Mouse (Mus musculus): ENCODE measurements around the gene Snd1. TPM values are rescaled to one million over a fixed set of nuclear protein-coding genes. Genes with fewer than 3 reads are reported as not detected.

The Snd1 gene
- polyA plus RNA-seq, 1 experiment from 2014 or later, result 104 TPM

GRCm38 (mm10) chr6:28862304-28862703 lies 387.4 kb downstream of the Snd1 start:
- Histone ChIP-seq H3K27ac (no peak overlapping the region), H3K27me3 (peaks cover 7% of the 10 kb centered on the region; the same call in 1 of the 2 replicates), H3K36me3 (replicated peaks) (no peaks in the 10 kb centered on the region), H3K4me2 (no peak overlapping the region), H3K4me1 (peaks cover 38% of the 10 kb centered on the region), H3K9me3 (no peaks in the 10 kb centered on the region), H3K4me3 (replicated peaks) (no peak overlapping the region), H3K9ac (no peak overlapping the region)
- no peak for ATAC-seq (ENCODE audit: low FRiP score)
- WGBS, result 81% methylated on average over 8 of the region's 8 CpGs

- Histone ChIP-seq H3K4me1 (peaks cover 37% of the 10 kb centered on the region), H3K27me3 (peaks cover 7% of the 10 kb centered on the region; the same call in 1 of the 2 replicates), H3K4me2 (no peak overlapping the region), H3K36me3 (replicated peaks) (no peaks in the 10 kb centered on the region), H3K9ac (no peak overlapping the region), H3K4me3 (replicated peaks) (no peak overlapping the region), H3K9me3 (no peaks in the 10 kb centered on the region), H3K27ac (peak overlapping the region; percentile 43; the same call in 1 of the 2 replicates)
- ATAC-seq (ENCODE audit: low FRiP score), result peak; percentile 56; the same call in 1 of the 2 replicates
- 29% methylated on average over 5 of the region's 5 CpGs for WGBS
Measured at GRCm38 (mm10) chr6:28864684-28865083, 389.7 kb downstream of the Snd1 start.

GRCm38 (mm10) chr6:28865112-28865511 lies 390.2 kb downstream of the Snd1 start:
- Histone ChIP-seq H3K27ac (0 out of 2 replicates have a peak overlapping the region, but pooled peaks have one; percentile 43), H3K9me3 (no peaks in the 10 kb centered on the region), H3K9ac (no peak overlapping the region), H3K4me1 (peaks cover 33% of the 10 kb centered on the region), H3K4me2 (no peak overlapping the region), H3K4me3 (replicated peaks) (no peak overlapping the region), H3K36me3 (replicated peaks) (no peaks in the 10 kb centered on the region), H3K27me3 (0 out of 2 replicates have a peak, but pooled peaks cover 7% of the 10 kb centered on the region)
- 32% methylated on average over 10 of the region's 10 CpGs for WGBS
- ATAC-seq (ENCODE audit: low FRiP score), result peak; percentile 72

GRCm38 (mm10) chr6:28866206-28866605 lies 391.3 kb downstream of the Snd1 start:
- no peak for ATAC-seq (ENCODE audit: low FRiP score)
- WGBS, result 98% methylated on average over 3 of the region's 3 CpGs
- no peaks in the 10 kb centered on the region for H3K9me3 ChIP-seq

DNA sequence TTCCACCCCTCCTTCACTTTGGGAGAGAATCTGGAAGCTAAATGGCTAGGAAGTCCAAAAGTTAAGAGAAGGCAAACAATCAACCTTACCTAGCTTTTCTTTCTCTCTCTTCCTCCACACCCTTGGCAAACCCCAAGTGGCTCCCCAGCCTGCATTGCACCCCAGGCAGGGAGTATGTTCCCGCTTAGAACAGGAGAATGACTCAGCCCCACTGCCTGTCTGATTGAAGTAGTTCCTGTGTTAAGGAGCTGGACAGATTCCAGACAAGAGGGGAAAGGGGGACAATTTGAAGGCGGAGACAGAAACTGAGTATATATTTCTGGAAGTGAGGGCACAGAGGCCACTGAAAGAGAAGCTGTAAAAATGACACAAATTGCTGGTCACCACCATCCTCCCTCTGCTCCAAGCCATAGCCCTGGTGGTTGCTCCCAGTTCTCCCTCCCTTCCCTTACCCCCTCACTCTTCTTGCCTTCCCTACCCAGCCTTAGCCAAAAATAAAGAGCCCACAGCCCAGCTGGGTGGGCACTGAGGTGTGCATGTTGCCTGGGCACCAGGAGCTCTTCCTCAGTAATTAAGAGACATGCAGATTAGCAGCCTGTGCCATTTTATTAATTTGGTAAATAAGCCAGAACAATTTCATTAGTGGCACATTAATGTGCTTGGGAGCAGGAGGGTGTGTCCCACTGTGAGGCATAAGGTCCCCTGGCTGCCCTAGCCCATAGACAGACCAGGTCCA lies 392.7 kb downstream of the Snd1 start:
- ATAC-seq (ENCODE audit: low FRiP score), result no peak
- 85% methylated on average over 2 of the region's 2 CpGs for WGBS
- no peak overlapping the region for H3K4me3 ChIP-seq (replicated peaks)
- H3K36me3 ChIP-seq (replicated peaks), result no peaks in the 10 kb centered on the region
- no peak overlapping the region for H3K9ac ChIP-seq
- peaks cover 15% of the 10 kb centered on the region for H3K4me1 ChIP-seq
- no peaks in the 10 kb centered on the region for H3K9me3 ChIP-seq
- no peak overlapping the region for H3K4me2 ChIP-seq
- no peak overlapping the region for H3K27ac ChIP-seq
- peaks cover 5% of the 10 kb centered on the region; the same call in 1 of the 2 replicates for H3K27me3 ChIP-seq

More at GRCm38 (mm10) chr6:28866206-28866605, 391.3 kb downstream of the Snd1 start:
- Histone ChIP-seq H3K9ac (no peak overlapping the region), H3K27ac (no peak overlapping the region), H3K27me3 (0 out of 2 replicates have a peak, but pooled peaks cover 7% of the 10 kb centered on the region), H3K4me3 (replicated peaks) (no peak overlapping the region), H3K4me1 (peaks cover 22% of the 10 kb centered on the region), H3K36me3 (replicated peaks) (no peaks in the 10 kb centered on the region), H3K4me2 (no peak overlapping the region)

- 0 out of 2 replicates have a peak, but pooled peaks cover 3% of the 10 kb centered on the region for H3K36me3 ChIP-seq (replicated peaks)
- no peak overlapping the region for H3K4me3 ChIP-seq (replicated peaks)
- no peak overlapping the region for H3K4me2 ChIP-seq
- no peak overlapping the region for H3K27ac ChIP-seq
- ATAC-seq (ENCODE audit: low FRiP score), result no peak
- peaks cover 6% of the 10 kb centered on the region; the same call in 1 of the 2 replicates for H3K27me3 ChIP-seq
- no peak overlapping the region for H3K9ac ChIP-seq
- WGBS, result 84% methylated on average over 5 of the region's 5 CpGs
- H3K9me3 ChIP-seq, result no peaks in the 10 kb centered on the region
- H3K4me1 ChIP-seq, result peaks cover 24% of the 10 kb centered on the region
Measured at GRCm38 (mm10) chr6:28871725-28872420, 396.9 kb downstream of the Snd1 start.

DNA sequence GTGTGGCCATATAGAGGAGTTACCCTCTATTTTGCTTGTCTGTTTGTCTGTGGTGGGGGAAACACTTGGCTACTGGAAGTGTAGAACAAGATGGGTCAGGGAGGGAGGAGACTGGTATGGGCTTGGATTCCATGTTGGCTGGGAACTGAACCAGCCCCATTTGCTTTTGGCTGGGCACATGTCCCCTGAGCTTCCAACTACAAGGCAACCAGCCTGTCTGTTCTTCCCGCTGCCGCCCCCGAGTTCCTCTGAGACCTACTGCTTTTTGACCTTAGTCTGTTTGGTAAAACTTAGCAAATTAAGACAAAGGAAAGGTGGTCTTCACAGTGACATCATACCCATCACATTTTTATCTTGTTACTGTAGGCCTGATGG lies 397.5 kb downstream of the Snd1 start:
- no peaks in the 10 kb centered on the region for H3K9me3 ChIP-seq
- peaks cover 6% of the 10 kb centered on the region; the same call in 1 of the 2 replicates for H3K27me3 ChIP-seq
- no peak for ATAC-seq (ENCODE audit: low FRiP score)
- H3K36me3 ChIP-seq (replicated peaks), result 0 out of 2 replicates have a peak, but pooled peaks cover 3% of the 10 kb centered on the region
- no peak overlapping the region for H3K4me3 ChIP-seq (replicated peaks)
- WGBS, result 97% methylated on average over 3 of the region's 3 CpGs
- H3K9ac ChIP-seq, result no peak overlapping the region
- peaks cover 29% of the 10 kb centered on the region for H3K4me1 ChIP-seq
- H3K4me2 ChIP-seq, result no peak overlapping the region
- H3K27ac ChIP-seq, result no peak overlapping the region

GRCm38 (mm10) chr6:28874053-28874452 lies 399.1 kb downstream of the Snd1 start:
- Histone ChIP-seq H3K27ac (no peak overlapping the region), H3K4me3 (replicated peaks) (no peak overlapping the region), H3K4me2 (no peak overlapping the region), H3K4me1 (peaks cover 46% of the 10 kb centered on the region), H3K9ac (no peak overlapping the region), H3K9me3 (no peaks in the 10 kb centered on the region), H3K27me3 (peaks cover 6% of the 10 kb centered on the region; the same call in 1 of the 2 replicates), H3K36me3 (replicated peaks) (0 out of 2 replicates have a peak, but pooled peaks cover 3% of the 10 kb centered on the region)
- WGBS, result 72% methylated on average over 11 of the region's 11 CpGs
- ATAC-seq (ENCODE audit: low FRiP score), result no peak

DNA sequence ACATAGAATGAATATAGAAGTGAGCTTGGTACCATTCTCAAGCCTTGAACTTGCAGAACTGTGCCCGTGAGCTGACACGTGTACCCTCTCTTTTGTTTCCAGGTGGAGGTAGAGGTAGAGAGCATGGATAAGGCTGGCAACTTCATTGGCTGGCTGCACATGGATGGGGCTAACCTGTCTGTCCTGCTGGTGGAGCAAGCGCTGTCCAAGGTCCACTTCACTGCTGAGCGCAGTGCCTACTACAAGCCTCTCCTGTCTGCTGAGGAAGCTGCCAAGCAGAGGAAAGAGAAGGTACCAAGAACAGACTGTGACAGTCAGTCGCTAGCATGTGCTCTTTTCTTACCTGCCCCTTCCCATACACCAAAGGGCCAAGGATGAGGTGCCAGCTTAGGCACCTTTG lies 399.8 kb downstream of the Snd1 start:
- WGBS, result 90% methylated on average over 5 of the region's 5 CpGs
- peaks cover 6% of the 10 kb centered on the region; the same call in 1 of the 2 replicates for H3K27me3 ChIP-seq

GRCm38 (mm10) chr6:28875333-28875732 lies 400.4 kb downstream of the Snd1 start:
- Histone ChIP-seq H3K9ac (no peak overlapping the region), H3K27ac (no peak overlapping the region), H3K9me3 (no peaks in the 10 kb centered on the region), H3K4me2 (no peak overlapping the region), H3K4me3 (replicated peaks) (no peak overlapping the region), H3K4me1 (peaks cover 57% of the 10 kb centered on the region), H3K36me3 (replicated peaks) (0 out of 2 replicates have a peak, but pooled peaks cover 4% of the 10 kb centered on the region), H3K27me3 (peaks cover 6% of the 10 kb centered on the region; the same call in 1 of the 2 replicates)
- 95% methylated on average over 1 of the region's 1 CpGs for WGBS
- ATAC-seq (ENCODE audit: low FRiP score), result no peak

More for the DNA sequence above, 399.8 kb downstream of the Snd1 start:
- no peak for ATAC-seq (ENCODE audit: low FRiP score)
- Histone ChIP-seq H3K4me1 (peaks cover 52% of the 10 kb centered on the region), H3K4me3 (replicated peaks) (no peak overlapping the region), H3K9me3 (no peaks in the 10 kb centered on the region), H3K36me3 (replicated peaks) (0 out of 2 replicates have a peak, but pooled peaks cover 3% of the 10 kb centered on the region), H3K9ac (no peak overlapping the region), H3K27ac (no peak overlapping the region), H3K4me2 (no peak overlapping the region)

- Histone ChIP-seq H3K36me3 (replicated peaks) (0 out of 2 replicates have a peak, but pooled peaks cover 6% of the 10 kb centered on the region), H3K27me3 (peaks cover 6% of the 10 kb centered on the region; the same call in 1 of the 2 replicates), H3K9me3 (no peaks in the 10 kb centered on the region), H3K9ac (no peak overlapping the region), H3K4me3 (replicated peaks) (no peak overlapping the region), H3K4me2 (no peak overlapping the region), H3K4me1 (peaks cover 66% of the 10 kb centered on the region), H3K27ac (peak overlapping the region; percentile 64; the same call in 1 of the 2 replicates)
- WGBS, result 20% methylated on average over 3 of the region's 3 CpGs
- no peak; the same call in 1 of the 2 replicates for ATAC-seq (ENCODE audit: low FRiP score)
Measured at GRCm38 (mm10) chr6:28876492-28876891, 401.6 kb downstream of the Snd1 start.

Measured in forebrain, embryonic 12.5 days (tissue).